Mouse (Mus musculus): ENCODE measurements at regions not wholly inside any gene's neighbourhood (a gene's known extent, or its start where the extent isn't known, plus 50 kb on each side); places are given as distances from the start of the nearest gene placed in this dataset.
"Not testable (repeated sequence)": the region's sequence is repeated elsewhere in the genome, so short reads cannot be mapped to it uniquely, and the experiment has no call there.

- Histone ChIP-seq H3K4me3 (replicated peaks) (no peak overlapping the region), H3K27me3 (replicated peaks) (no peaks in the 10 kb centered on the region), H3K9me3 (no peaks in the 10 kb centered on the region), H3K36me3 (replicated peaks; ENCODE audit: low read length) (peaks cover 5% of the 10 kb centered on the region), H3K4me1 (peaks cover 60% of the 10 kb centered on the region)
- TF ChIP-seq GATA1 (IDR thresholded peaks at IDR 0.05; ENCODE audit: borderline replicate concordance, low read length): no peak
- TF ChIP-seq FLI1 (IDR thresholded peaks at IDR 0.05; ENCODE audit: low read length): no peak
Measured at GRCm38 (mm10) chr10:96214946-96215345, 78.5 kb downstream of the Gm5426 start.

DNA sequence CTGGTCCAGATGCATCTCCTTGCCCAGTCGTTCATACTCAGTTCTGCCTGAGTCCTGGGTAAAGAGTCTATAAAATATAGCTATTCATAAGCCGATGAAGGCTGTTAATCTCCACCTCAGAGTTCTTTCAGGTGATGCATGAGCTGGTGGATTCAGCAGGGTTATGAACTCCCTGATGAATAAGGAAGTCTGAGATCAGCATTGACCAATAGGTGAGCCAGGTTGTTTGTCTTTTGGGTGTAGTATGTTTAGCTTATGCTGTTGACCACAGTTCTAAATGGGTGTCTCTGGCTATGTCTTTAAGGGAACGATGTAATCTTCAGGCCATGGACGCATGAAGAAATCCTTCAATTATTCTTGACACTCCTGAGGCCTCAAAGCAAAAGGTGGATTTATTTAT lies 84.3 kb downstream of the Gm5426 start:
- TF ChIP-seq GATA1 (IDR thresholded peaks at IDR 0.05; ENCODE audit: borderline replicate concordance, low read length): no peak
- Histone ChIP-seq H3K27me3 (replicated peaks) (no peaks in the 10 kb centered on the region), H3K9me3 (no peaks in the 10 kb centered on the region), H3K36me3 (replicated peaks; ENCODE audit: low read length) (no peaks in the 10 kb centered on the region), H3K4me3 (replicated peaks) (no peak overlapping the region), H3K4me1 (peaks cover 9% of the 10 kb centered on the region)

DNA sequence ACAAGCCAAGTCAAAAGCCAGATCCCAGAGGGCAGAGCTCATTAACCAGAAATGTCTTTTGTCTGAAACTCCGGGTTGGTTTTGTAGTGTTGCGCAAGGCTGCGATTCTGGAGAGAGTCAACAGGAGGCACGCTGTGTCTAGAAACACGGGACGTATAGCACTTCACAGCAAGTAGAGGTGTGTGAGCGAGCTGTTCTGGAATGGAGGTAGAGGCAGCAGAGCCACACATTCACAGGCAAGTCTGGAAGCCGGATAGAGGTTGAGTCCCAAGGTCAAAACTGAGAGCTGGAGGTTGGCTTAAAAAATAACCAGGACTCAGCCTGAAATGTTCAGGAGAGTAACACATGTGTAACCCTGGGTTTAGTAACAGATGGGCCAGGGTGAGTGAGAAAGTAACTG lies 94.0 kb downstream of the Gm5426 start:
- H3K9me3 ChIP-seq: peaks cover 6% of the 10 kb centered on the region; the same call in 1 of the 2 replicates
- no peak overlapping the region for H3K4me3 ChIP-seq (replicated peaks)
- H3K4me1 ChIP-seq: peaks cover 56% of the 10 kb centered on the region
- TF ChIP-seq GATA1 (IDR thresholded peaks at IDR 0.05; ENCODE audit: borderline replicate concordance, low read length) (no peak), FLI1 (IDR thresholded peaks at IDR 0.05; ENCODE audit: low read length) (no peak)
- H3K36me3 ChIP-seq (replicated peaks; ENCODE audit: low read length): peaks cover 7% of the 10 kb centered on the region
- no peaks in the 10 kb centered on the region for H3K27me3 ChIP-seq (replicated peaks)

- Histone ChIP-seq H3K4me1 (peaks cover 62% of the 10 kb centered on the region), H3K36me3 (replicated peaks; ENCODE audit: low read length) (peaks cover 8% of the 10 kb centered on the region), H3K4me3 (replicated peaks) (no peak overlapping the region), H3K27me3 (replicated peaks) (no peaks in the 10 kb centered on the region), H3K9me3 (peaks cover 9% of the 10 kb centered on the region; the same call in 1 of the 2 replicates)
- TF ChIP-seq FLI1 (IDR thresholded peaks at IDR 0.05; ENCODE audit: low read length): no peak
- TF ChIP-seq GATA1 (IDR thresholded peaks at IDR 0.05; ENCODE audit: borderline replicate concordance, low read length): no peak
Measured at GRCm38 (mm10) chr10:96231309-96231708, 94.9 kb downstream of the Gm5426 start.

DNA sequence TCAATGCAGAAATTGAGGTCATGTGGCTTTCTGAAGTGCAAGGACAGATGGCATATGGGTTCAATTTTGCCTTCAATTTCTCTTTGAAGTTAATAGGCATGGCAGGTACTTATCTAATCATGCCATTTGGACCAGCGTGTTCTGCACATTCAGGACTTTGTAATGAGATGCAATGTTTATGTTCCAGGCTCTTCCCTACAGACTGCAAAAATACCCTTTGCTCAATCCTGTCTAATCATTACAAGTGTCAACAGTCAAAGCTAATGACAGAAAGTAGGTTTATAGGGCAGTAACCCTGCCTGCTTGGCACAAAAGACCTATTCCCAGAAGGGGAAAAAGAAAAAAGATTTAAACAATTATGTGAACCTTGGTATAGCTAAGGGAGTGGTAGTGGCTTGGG lies 96.5 kb downstream of the Gm5426 start:
- peaks cover 9% of the 10 kb centered on the region; the same call in 1 of the 2 replicates for H3K9me3 ChIP-seq
- H3K4me3 ChIP-seq (replicated peaks): no peak overlapping the region
- peaks cover 8% of the 10 kb centered on the region for H3K36me3 ChIP-seq (replicated peaks; ENCODE audit: low read length)
- no peak for TF ChIP-seq FLI1 (IDR thresholded peaks at IDR 0.05; ENCODE audit: low read length)
- TF ChIP-seq GATA1 (IDR thresholded peaks at IDR 0.05; ENCODE audit: borderline replicate concordance, low read length): no peak
- peaks cover 62% of the 10 kb centered on the region for H3K4me1 ChIP-seq
- H3K27me3 ChIP-seq (replicated peaks): no peaks in the 10 kb centered on the region

DNA sequence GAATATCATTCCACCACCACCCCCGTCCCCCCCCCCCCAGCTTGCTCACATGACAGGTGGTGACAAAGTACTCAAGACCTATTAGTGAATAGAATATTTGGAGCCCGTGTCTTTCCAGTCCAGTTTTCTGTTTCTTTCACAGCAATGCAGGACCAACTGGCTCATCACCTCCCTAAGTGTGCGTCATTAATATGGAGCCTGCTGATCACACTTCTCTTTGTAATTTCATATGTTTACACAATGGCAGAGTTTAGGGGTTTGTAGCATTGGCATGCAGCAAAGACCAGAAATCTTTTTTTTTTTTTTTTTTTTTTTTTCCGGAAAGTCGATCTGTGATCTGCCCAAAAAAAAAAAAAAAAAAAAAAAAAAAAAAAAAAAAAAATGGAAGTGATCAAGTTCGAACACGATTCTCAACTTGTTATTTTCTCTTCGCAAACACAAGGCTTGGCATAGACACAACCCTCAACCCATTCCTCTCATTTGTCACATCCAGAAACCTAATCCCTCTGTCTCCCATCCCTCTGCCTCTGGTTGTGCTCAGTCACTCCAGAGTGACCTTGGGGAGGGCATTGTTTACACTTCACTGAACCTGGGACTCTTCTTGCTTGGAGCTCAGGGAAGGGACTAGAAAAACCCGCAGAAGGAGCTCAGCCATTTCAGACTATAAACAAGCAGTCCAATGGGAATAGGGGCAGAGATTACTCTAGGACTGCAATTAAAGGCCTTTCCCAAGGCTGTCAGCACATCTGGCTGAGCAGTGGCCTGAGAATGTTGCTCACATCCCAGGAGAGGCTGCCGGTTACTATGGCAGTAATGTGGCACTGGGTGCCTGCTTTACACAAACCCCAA lies 98.4 kb downstream of the Gm5426 start:
- no peaks in the 10 kb centered on the region for H3K27me3 ChIP-seq (replicated peaks)
- H3K36me3 ChIP-seq (replicated peaks; ENCODE audit: low read length): peaks cover 8% of the 10 kb centered on the region
- H3K4me1 ChIP-seq: peaks cover 62% of the 10 kb centered on the region
- no peak for TF ChIP-seq FLI1 (IDR thresholded peaks at IDR 0.05; ENCODE audit: low read length)
- TF ChIP-seq GATA1 (IDR thresholded peaks at IDR 0.05; ENCODE audit: borderline replicate concordance, low read length): no peak
- no peak overlapping the region for H3K4me3 ChIP-seq (replicated peaks)
- H3K9me3 ChIP-seq: peaks cover 9% of the 10 kb centered on the region; the same call in 1 of the 2 replicates

- H3K36me3 ChIP-seq (replicated peaks; ENCODE audit: low read length); H3K9me3 ChIP-seq; H3K27me3 ChIP-seq (replicated peaks); H3K4me3 ChIP-seq (replicated peaks): not testable (repeated sequence)
- peaks cover 62% of the 10 kb centered on the region for H3K4me1 ChIP-seq
Measured at GRCm38 (mm10) chr10:96236031-96236430, 99.6 kb downstream of the Gm5426 start.

- Histone ChIP-seq H3K9me3 (peaks cover 8% of the 10 kb centered on the region; the same call in 1 of the 2 replicates), H3K4me1 (peaks cover 58% of the 10 kb centered on the region), H3K36me3 (replicated peaks; ENCODE audit: low read length) (peaks cover 6% of the 10 kb centered on the region), H3K4me3 (replicated peaks) (no peak overlapping the region), H3K27me3 (replicated peaks) (no peaks in the 10 kb centered on the region)
- TF ChIP-seq FLI1 (IDR thresholded peaks at IDR 0.05; ENCODE audit: low read length) (no peak), GATA1 (IDR thresholded peaks at IDR 0.05; ENCODE audit: borderline replicate concordance, low read length) (no peak)
Measured at GRCm38 (mm10) chr10:96236777-96237373, 100.5 kb downstream of the Gm5426 start.

DNA sequence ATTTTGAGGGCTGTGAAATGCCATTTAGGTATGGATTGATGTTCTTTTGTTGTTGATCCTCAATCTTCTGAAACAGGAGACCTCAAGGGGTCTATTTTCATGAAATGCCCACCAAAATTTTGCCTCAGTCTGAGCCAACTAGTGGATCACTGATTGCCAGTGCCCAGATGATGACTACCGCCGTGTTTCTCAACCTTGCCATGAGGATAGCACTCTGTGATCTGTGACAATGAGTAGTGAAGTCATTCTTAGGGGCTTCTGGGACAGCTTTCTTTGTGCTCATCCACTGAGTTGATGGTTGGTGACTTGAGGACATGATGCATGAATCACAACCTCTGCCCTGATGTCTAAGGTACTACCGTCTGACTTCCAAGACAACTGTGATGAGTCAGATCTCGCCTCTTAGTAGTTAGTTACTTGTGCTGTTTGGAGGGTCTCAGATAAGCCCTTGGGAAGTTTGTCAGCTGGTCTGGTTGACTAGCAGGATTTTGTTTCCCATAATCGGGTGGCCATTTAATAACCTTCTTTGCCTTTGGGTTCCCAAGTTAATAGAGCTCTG lies 101.2 kb downstream of the Gm5426 start:
- H3K4me3 ChIP-seq (replicated peaks): no peak overlapping the region

GRCm38 (mm10) chr10:96238251-96238650 lies 101.8 kb downstream of the Gm5426 start:
- Histone ChIP-seq H3K27me3 (replicated peaks) (no peaks in the 10 kb centered on the region), H3K9me3 (peaks cover 15% of the 10 kb centered on the region), H3K4me1 (peaks cover 58% of the 10 kb centered on the region), H3K4me3 (replicated peaks) (no peak overlapping the region), H3K36me3 (replicated peaks; ENCODE audit: low read length) (peaks cover 14% of the 10 kb centered on the region)
- TF ChIP-seq FLI1 (IDR thresholded peaks at IDR 0.05; ENCODE audit: low read length): no peak
- no peak for TF ChIP-seq GATA1 (IDR thresholded peaks at IDR 0.05; ENCODE audit: borderline replicate concordance, low read length)

More for the DNA sequence above, 101.2 kb downstream of the Gm5426 start:
- H3K27me3 ChIP-seq (replicated peaks): no peaks in the 10 kb centered on the region
- H3K36me3 ChIP-seq (replicated peaks; ENCODE audit: low read length): peaks cover 11% of the 10 kb centered on the region
- H3K4me1 ChIP-seq: peaks cover 58% of the 10 kb centered on the region
- peaks cover 15% of the 10 kb centered on the region for H3K9me3 ChIP-seq
- no peak for TF ChIP-seq GATA1 (IDR thresholded peaks at IDR 0.05; ENCODE audit: borderline replicate concordance, low read length)

Measured in megakaryocyte, embryonic 14.5 days (primary cell).